Mouse (Mus musculus) hindbrain, postnatal 0 days (tissue): ENCODE measurements at regions not wholly inside any gene's neighbourhood (a gene's known extent, or its start where the extent isn't known, plus 50 kb on each side); places are given as distances from the start of the nearest gene placed in this dataset.

Source experiments
- ATAC-seq: fragments of 200-750 bp; cut with Nextera tagmentation; 2 replicates; pipeline ENCODE4 v1.8.0; 2017; ENCODE audit warnings: mild to moderate bottlenecking, moderate TSS enrichment, moderate library complexity
- DNase-seq: peaks from one replicate; pipeline ENCODE4 v3.0.0-alpha.2; 2015; ENCODE audit warnings: low spot score
- H3K27ac ChIP-seq: fragments of 300-500 bp; sonication (generic); 2 replicates; pipeline ENCODE4 v1.5.1; 2014; ENCODE audit warnings: mild to moderate bottlenecking
- H3K27me3 ChIP-seq: fragments of 300-500 bp; sonication (generic); 2 replicates; pipeline ENCODE4 v1.6.1; 2014; ENCODE audit warnings: low read length, mixed read lengths; ENCODE audit not compliant: insufficient read depth
- H3K36me3 ChIP-seq: fragments of 300-500 bp; sonication (generic); 2 replicates; pipeline ENCODE4 v1.6.1; 2014; ENCODE audit warnings: low read length, mixed read lengths; ENCODE audit not compliant: insufficient read depth
- H3K4me1 ChIP-seq: fragments of 300-500 bp; sonication (generic); 2 replicates; pipeline ENCODE4 v1.6.1; 2014; ENCODE audit warnings: antibody characterized with exemption, low read length, mixed read lengths; ENCODE audit not compliant: insufficient read depth
- H3K4me2 ChIP-seq: fragments of 300-500 bp; sonication (generic); 2 replicates; pipeline ENCODE4 v1.6.1; 2014; ENCODE audit warnings: low read depth, mild to moderate bottlenecking, low read length, moderate library complexity, mixed read lengths
- H3K4me3 ChIP-seq: fragments of 300-500 bp; sonication (generic); 2 replicates; pipeline ENCODE4 v1.5.1; 2014; ENCODE audit warnings: low read length
- H3K9ac ChIP-seq: fragments of 300-500 bp; sonication (generic); replicated peaks from 2 replicates; pipeline ENCODE4 v1.6.1; 2014; ENCODE audit warnings: mild to moderate bottlenecking, low read length, moderate library complexity, mixed read lengths
- H3K9me3 ChIP-seq: fragments of 300-500 bp; sonication (generic); 2 replicates; pipeline ENCODE4 v1.6.1; 2016; ENCODE audit warnings: low read length, mixed read lengths
- CTCF ChIP-seq: IDR thresholded peaks from 2 replicates; pipeline ENCODE4 v1.5.1; 2016; ENCODE audit warnings: antibody characterized with exemption, control low read depth, low read depth
- WGBS: fragments of 180-500 bp; shearing (Covaris S2); extraction: QIAGEN DNeasy Blood & Tissue Kit; methylation state at CpG from one replicate; pipeline ENCODE4 v1.1.7; 2014; 5-methylcytosine and 5-hydroxymethylcytosine counted together

DNA sequence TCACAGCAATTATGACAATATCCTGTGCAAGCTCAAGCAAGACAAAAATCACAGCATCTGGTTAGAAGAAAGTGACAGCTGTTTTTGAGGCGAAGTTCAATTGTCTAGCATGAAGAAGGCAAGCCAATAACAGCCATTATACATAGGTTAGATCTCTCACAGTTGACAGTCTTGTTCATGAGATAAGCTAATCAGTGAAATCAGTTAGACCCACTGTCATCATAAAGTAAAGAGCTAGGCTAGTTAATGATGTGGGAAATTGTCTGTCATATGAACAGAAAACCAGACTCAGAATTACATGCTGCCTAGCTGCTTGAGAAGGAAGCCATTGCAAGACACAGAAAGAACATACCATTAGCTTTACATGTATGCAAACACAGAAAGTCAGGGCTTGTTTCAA, 470.2 kb upstream of the 5930422O12Rik start:
- Histone ChIP-seq H3K9ac (no peak overlapping the region), H3K9me3 (no peaks in the 10 kb centered on the region), H3K4me2 (no peak overlapping the region), H3K27ac (no peak overlapping the region), H3K4me3 (no peak overlapping the region), H3K4me1 (no peaks in the 10 kb centered on the region), H3K36me3 (no peaks in the 10 kb centered on the region), H3K27me3 (no peaks in the 10 kb centered on the region)
- WGBS = 76% methylated on average over 1 of the region's 1 CpGs
- DNase-seq (no peak), ATAC-seq (no peak)
- no peak for TF ChIP-seq CTCF

GRCm38 (mm10) chr8:32958855-32959254, 469.7 kb upstream of the 5930422O12Rik start:
- H3K9ac ChIP-seq = no peak overlapping the region
- H3K4me3 ChIP-seq = no peak overlapping the region
- DNase-seq (no peak), ATAC-seq (no peak)
- H3K4me2 ChIP-seq = no peak overlapping the region
- no peaks in the 10 kb centered on the region for H3K9me3 ChIP-seq
- 56% methylated on average over 4 of the region's 4 CpGs for WGBS
- no peaks in the 10 kb centered on the region for H3K27me3 ChIP-seq
- H3K36me3 ChIP-seq = no peaks in the 10 kb centered on the region
- H3K27ac ChIP-seq = no peak overlapping the region
- H3K4me1 ChIP-seq = no peaks in the 10 kb centered on the region
- TF ChIP-seq CTCF = no peak

GRCm38 (mm10) chr8:32959326-32960064, 469.0 kb upstream of the 5930422O12Rik start:
- no peak for DNase-seq
- no peak for ATAC-seq
- H3K4me3 ChIP-seq = no peak overlapping the region
- no peak overlapping the region for H3K27ac ChIP-seq
- H3K4me1 ChIP-seq = no peaks in the 10 kb centered on the region
- 65% methylated on average over 12 of the region's 12 CpGs for WGBS
- H3K9ac ChIP-seq = no peak overlapping the region
- no peak overlapping the region for H3K4me2 ChIP-seq
- H3K36me3 ChIP-seq = no peaks in the 10 kb centered on the region
- TF ChIP-seq CTCF = no peak
- H3K9me3 ChIP-seq = no peaks in the 10 kb centered on the region
- no peaks in the 10 kb centered on the region for H3K27me3 ChIP-seq

DNA sequence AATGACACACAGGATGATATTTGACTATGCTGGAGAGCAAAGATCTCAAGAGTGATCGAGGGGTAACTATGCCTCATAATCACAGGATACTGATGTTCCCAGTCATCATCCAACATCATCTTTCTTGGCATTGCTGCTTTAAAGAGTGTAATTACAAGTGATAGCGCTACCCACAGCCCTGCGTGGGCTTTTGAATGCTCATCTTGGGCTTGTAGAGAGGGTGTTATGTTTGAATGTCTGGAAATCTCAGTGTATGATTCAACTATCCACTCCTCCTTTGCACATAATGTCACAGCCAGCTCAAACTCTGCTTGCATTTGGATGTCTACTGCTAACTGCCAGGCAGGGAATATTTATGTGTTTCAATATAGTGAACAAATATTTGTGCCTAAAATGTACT, 438.3 kb upstream of the 5930422O12Rik start:
- Histone ChIP-seq H3K4me1 (no peaks in the 10 kb centered on the region), H3K27ac (no peak overlapping the region), H3K27me3 (no peaks in the 10 kb centered on the region), H3K9me3 (no peaks in the 10 kb centered on the region), H3K4me3 (no peak overlapping the region), H3K9ac (no peak overlapping the region), H3K36me3 (no peaks in the 10 kb centered on the region), H3K4me2 (no peak overlapping the region)
- 88% methylated on average over 3 of the region's 3 CpGs for WGBS
- TF ChIP-seq CTCF = no peak
- DNase-seq (no peak), ATAC-seq (no peak)

GRCm38 (mm10) chr8:33003967-33004564, 424.4 kb upstream of the 5930422O12Rik start:
- 41% methylated on average over 7 of the region's 7 CpGs for WGBS
- DNase-seq = no peak
- no peak for ATAC-seq

GRCm38 (mm10) chr8:33004570-33004969, 423.9 kb upstream of the 5930422O12Rik start:
- Histone ChIP-seq H3K27me3 (no peaks in the 10 kb centered on the region), H3K36me3 (no peaks in the 10 kb centered on the region), H3K9me3 (no peaks in the 10 kb centered on the region), H3K27ac (no peak overlapping the region), H3K4me3 (no peak overlapping the region), H3K4me1 (0 out of 2 replicates have a peak, but pooled peaks cover 9% of the 10 kb centered on the region), H3K4me2 (no peak overlapping the region), H3K9ac (no peak overlapping the region)
- TF ChIP-seq CTCF = no peak
- 19% methylated on average over 2 of the region's 2 CpGs for WGBS
- peak; percentile 46 for DNase-seq
- ATAC-seq = peak; percentile 71

More at GRCm38 (mm10) chr8:33003967-33004564, 424.4 kb upstream of the 5930422O12Rik start:
- Histone ChIP-seq H3K27ac (no peak overlapping the region), H3K4me3 (no peak overlapping the region), H3K27me3 (no peaks in the 10 kb centered on the region), H3K4me1 (0 out of 2 replicates have a peak, but pooled peaks cover 9% of the 10 kb centered on the region), H3K9ac (no peak overlapping the region), H3K9me3 (no peaks in the 10 kb centered on the region), H3K4me2 (no peak overlapping the region), H3K36me3 (no peaks in the 10 kb centered on the region)
- no peak for TF ChIP-seq CTCF

GRCm38 (mm10) chr8:33010106-33010505, 418.4 kb upstream of the 5930422O12Rik start:
- DNase-seq = no peak
- no peak for TF ChIP-seq CTCF

More at GRCm38 (mm10) chr8:33010106-33010505, 418.4 kb upstream of the 5930422O12Rik start:
- no peak overlapping the region for H3K4me3 ChIP-seq
- no peaks in the 10 kb centered on the region for H3K4me1 ChIP-seq
- H3K9ac ChIP-seq = no peak overlapping the region
- no peaks in the 10 kb centered on the region for H3K36me3 ChIP-seq
- no peak for ATAC-seq
- no peaks in the 10 kb centered on the region for H3K27me3 ChIP-seq
- H3K27ac ChIP-seq = no peak overlapping the region
- H3K4me2 ChIP-seq = no peak overlapping the region
- H3K9me3 ChIP-seq = no peaks in the 10 kb centered on the region
